Mouse (Mus musculus) left cerebral cortex, postnatal 4 days (tissue): Measurements from ENCODE around the gene Thada. TPM values are rescaled to one million over a fixed set of nuclear protein-coding genes. Genes with fewer than 3 reads are reported as not detected.

Experiments used
- total RNA-seq, 2 experiments: library from RNA; stranded (reverse); gene quantifications; 2 replicates each; pipeline ENCODE4 v1.2.3; 2021

Thada gene
- total RNA-seq, 2 experiments from 2014 or later, result 18.4 to 21.7 TPM

Other genes starting within 250 kb of the Thada start
- 1 to 10 TPM; 3.9 to 4.7 TPM for gene Plekhh2, start 45.7 kb upstream of the Thada start, total RNA-seq
- gene Dync2li1, start 160.3 kb upstream of the Thada start, total RNA-seq, result 10 to 100 TPM; 20.1 to 22.8 TPM
- gene Abcg8, start 210.1 kb upstream of the Thada start, total RNA-seq, result not detected
- gene Abcg5, start 216.8 kb upstream of the Thada start, total RNA-seq, result under 1 TPM in 1 of 2 experiments, not detected in 1; 0.40 TPM